Mouse (Mus musculus) adrenal gland, postnatal 25 days (tissue): ENCODE results near the gene Mertk. TPM values are rescaled to one million over a fixed set of nuclear protein-coding genes. Genes with fewer than 3 reads are reported as not detected.
"Not testable (repeated sequence)": the region's sequence is repeated elsewhere in the genome, so short reads cannot be mapped to it uniquely, and the experiment has no call there.

ENCODE experiments used
- DNase-seq: peaks from one replicate; pipeline ENCODE4 v3.0.0; 2021; ENCODE audit warnings: mixed read lengths
- long read RNA-seq: library from polyadenylated mRNA; stranded (forward); transcript quantifications from one replicate; pipeline ENCODE4 v2.0.0, GENCODE M21; 2021
- total RNA-seq: library from RNA; stranded (reverse); gene quantifications from 2 replicates; pipeline ENCODE4 v1.2.3, GENCODE M21; 2021

The Mertk gene
- 6.6 and 9.9 TPM in 2 replicates for total RNA-seq
- long read RNA-seq, full-length matches to known transcripts = 1 of 9 reads
- long read RNA-seq, partial matches to known transcripts = 5 of 9 reads
- long read RNA-seq, other reads (novel, unspliced or antisense) = 3 of 9 reads

DNA sequence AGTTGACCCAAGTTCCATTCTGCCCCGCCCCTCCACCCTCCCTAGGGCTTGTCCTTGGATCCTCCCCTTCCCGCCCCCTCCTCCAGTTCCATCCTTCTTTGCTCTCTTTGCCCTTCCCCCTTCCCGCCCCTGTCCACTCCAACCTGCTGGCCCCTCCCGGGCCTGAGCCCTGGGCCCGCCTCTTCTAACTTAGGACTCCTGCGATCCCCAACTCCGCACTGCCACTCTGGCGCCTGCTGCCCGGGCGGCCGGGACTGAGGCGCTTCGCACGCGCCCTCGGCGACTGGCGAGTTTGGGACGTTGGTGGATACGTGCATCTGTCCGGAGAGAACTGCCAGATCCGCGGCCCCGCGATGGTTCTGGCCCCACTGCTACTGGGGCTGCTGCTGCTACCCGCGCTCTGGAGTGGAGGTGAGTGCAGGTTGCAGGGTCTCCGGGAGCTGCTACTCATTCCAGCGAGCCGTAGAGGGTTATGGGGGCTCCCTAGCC is at the start of gene Mertk:
Mertk (plus strand) TSS at position 264 of the 489 bp plus-strand sequence.
- DNase-seq = peak; percentile 82

DNA sequence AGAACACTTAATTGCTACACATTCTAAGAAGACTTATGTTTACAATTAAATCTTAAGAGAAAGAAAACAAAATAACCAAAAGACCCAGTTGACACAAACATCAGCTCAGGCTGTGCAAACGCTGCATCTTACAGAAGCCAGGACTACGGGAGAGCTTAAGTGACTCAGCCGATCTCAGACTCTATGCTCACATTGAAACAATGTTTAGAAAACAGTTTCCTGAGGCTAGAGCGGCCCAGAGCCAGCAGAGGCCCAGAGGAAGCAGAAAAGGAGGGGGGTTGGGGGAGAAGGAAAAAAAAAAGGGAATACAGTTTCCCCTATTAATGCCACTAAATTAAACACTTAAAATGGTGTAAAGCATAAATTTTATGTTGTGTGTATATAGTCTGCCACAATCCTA is 18.1 kb upstream of the Mertk start:
- no peak for DNase-seq

DNA sequence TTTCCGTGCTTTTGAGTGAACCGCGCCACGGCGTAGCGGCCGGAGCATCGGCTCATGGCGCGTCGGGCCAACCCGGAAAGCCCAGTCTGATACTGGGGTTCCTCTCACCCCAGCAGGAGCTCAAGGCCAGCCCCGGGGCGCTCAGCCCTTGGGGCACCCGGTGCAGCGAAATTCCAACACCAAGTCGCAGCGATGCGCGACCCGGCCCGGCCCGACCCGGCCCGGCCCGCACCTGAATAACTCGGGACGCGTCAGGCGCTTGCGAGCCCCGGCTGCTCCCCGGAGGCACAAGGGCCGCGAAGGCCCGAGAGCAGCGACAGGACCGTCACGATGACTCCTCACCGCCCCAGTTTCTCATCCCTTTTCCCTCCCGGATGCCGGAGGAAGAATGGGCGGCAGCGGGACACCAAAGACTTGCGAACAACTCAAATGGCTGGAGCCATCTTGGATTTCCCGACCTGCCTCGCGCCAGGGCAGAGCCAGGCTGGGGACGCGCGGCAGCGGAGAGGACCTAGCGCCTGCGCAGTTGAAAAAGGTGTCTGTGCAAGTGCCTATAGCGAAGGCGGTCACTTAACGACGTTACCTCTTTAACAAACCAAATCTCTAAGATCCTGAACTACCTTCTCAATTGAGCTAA is 11.7 kb upstream of the Mertk start, which contains the start of gene Anapc1:
Anapc1 (minus strand) TSS at position 471 of the 637 bp plus-strand sequence.
- peak; percentile 92 for DNase-seq

DNA sequence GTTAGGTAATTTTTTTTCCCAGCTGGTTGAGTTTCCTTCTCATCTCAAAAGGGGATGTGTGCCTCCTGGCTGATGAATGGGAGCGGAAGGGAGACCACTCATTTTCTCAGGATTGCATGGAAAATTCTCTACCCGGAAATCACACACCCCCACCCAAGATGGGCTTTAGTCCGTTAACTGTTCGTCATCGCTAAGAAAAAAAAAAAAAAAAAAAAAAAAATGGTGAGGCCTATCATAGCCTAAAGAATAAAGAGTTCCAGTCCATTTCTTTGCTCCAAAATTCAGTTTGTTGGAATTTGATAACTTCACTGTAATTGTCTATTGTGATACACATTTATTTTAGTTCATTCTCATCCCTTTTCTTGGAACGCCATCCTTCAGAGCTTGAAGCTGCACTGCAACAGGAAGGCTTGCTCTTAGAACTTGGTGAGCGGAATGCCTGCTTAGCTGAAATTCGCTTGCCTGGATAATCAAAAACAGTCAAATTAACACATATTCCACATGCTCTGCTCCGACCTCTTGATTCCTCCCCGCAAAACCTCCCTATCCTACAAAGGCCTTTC is 11.1 kb upstream of the Mertk start:
- no peak for DNase-seq

DNA sequence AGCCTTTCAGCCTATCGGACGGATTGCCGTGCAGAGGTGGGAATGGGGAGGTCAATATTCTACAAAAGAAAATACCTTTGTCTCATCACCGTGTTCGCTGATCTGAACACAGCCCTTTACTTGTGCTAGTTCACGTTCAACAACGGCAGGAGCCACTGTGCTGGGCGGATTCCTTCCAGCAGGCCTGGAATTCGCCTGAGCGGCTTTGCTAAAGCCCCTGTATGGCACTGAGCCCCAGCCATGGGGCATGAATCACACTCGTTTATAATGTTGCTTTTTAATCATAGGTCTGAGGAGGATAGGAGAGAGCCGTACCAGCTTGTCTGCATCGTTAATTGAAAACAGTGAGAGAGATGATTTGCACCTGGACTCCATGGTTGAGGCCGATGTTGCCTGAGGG is 6.4 kb upstream of the Mertk start:
- DNase-seq = no peak

DNA sequence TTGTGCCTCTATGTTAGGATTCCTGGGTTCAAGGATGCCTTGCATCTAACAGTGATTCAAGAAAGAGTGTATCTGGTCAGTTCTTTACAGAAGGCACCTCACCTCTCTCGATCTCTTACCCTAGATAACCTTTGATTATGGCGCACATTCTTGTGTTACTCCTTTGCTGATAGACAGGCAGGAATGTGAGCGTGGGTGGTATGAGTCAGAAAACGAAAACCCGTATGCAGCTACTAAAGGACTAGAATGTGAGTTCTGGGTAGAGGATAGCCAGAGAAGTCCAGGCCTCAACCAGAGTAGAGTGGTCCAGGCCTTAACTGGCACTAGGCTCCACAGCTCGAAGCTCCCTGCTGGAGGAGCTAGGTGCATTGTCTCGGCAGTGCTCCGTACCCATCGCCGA is 6.0 kb upstream of the Mertk start:
- no peak for DNase-seq

- no peak for DNase-seq
Measured at GRCm38 (mm10) chr2:128693236-128693635, 5.5 kb upstream of the Mertk start.

DNA sequence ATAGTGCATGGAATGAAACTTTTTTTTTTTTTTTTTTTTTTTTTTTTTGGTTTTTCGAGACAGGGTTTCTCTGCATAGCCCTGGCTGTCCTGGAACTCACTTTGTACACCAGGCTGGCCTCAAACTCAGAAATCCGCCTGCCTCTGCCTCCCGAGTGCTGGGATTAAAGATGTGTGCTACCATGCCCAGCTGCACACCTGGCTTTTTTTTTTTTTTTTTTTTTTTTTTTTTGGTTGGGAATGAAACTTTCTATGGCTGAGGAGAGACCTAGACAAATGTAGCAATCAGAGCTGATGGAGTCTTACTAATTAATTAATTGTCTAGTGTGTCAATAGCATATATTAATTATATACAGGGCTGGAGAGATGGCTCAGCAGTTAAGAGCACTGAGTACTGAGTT is 4.9 kb upstream of the Mertk start:
- DNase-seq = not testable (repeated sequence)

GRCm38 (mm10) chr2:128694548-128694947 is 4.2 kb upstream of the Mertk start:
- DNase-seq = no peak

GRCm38 (mm10) chr2:128696426-128696825 is 2.3 kb upstream of the Mertk start:
- no peak for DNase-seq

DNA sequence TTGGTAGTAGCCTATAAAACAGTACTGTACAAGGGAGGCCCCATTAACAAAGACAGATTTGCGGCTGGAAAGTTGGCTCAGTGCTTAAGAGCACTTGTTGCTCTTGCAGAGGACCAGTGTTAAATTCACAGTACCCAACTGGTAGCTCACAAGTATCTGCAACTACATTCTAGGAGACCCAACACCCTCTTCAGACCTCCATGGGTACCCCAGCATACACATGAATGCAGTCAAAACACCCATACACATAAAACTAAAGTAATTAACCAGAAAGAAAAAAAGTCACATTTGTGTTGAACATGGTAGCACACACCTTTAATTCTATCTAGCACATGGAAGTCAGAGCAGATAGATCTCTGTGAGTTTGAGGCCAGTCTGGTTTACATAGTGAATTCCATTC is 1.7 kb upstream of the Mertk start:
- DNase-seq = no peak

DNA sequence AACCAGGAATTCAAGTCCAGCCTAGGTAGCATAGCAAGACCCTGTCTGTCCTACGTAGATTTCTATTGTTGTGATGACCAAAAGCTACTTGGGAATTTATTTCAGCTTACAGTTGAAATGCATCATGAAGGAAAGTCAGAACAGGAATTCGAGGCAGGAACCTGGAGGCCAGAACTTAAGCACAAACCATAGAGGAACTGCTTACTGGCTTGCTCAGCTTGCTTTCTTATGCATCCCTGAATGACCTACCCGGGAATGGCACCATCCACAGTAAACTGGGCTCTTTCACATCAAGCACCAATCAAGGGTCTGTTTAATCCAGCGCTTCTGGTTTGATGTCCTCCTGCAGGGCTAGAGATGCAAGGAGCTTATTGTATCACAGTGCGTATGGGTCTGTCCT is 1.2 kb upstream of the Mertk start:
- DNase-seq = no peak

DNA sequence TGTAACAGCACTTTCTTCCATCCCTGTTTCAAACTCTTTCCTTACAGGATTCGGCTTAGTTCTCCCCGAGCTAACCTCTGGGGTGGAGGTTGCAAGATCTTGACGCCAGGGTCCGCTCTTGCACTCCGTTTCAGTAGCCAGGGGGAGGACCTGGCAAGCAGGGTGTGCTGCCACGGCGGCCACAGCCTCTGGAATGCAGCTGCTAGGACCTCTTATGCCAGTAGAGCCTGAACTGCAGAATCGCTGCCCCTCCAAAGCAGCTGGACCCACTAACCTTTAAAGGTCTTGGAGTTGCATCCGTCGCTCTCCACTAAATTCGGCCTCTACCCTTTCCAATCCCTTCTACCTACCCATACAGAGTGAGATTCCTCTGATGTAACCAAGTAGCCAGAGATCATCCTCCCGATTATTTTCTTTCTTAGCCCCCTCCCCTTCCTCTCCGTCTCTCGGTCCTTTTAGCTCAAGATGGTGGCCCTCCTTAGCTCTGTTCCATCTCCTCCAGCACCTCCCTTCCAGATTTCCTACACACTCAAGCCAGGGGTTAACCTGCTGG is 540 bp upstream of the Mertk start:
- peak; percentile 83 for DNase-seq

DNA sequence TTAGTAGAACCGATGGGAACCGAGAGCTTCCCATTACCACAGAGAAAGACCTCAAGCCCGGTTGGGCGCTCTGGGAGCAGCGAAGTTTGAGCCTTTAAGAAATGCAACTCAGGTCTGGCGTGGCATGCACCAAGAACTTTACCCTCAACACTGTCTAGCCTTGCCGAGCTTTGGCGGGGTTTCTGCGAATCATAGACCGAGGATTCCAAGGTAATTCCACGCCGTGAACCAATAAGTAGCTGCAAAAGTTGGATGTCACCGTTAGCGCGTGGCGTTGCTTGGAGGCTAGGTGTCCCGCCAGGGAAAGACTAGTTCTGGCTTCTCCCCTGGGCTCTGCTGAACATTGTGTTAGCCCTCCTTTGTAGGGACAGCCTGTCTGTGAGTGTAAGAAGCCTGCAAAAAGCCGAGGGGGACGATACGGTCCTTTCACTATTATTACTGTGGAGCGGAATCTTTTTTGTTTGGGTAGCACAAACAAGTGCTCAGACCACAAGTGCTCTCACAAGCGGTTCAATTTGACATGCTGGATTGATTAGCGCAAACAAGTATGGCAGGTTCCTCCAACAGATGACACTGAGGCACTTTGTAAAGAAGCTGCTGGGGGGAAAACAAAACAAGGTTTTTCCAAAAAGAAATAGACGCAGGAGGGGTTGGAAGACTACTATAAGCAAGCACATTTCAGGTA is 587 bp downstream of the Mertk start:
- DNase-seq = peak; percentile 24

DNA sequence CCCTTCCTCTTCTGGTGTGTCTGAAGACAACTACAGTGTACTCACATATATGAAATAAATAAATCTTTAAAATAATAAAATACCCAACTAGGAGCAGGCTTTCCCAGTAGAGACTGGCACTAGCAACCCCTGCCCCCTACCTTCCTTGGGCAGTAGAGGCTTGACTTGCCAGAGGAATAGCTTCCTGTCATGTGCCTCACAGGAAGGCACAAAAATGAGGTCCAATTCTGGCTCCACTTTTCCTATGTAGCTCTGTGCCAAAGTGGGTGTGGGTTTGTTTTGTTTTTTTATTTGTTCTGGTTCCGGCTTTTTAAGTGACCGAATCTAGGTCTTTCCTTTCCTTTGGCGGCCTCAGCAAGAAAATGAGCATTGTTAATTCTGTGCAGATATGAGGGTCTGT is 5.7 kb downstream of the Mertk start:
- DNase-seq = no peak

- no peak for DNase-seq
Measured at GRCm38 (mm10) chr2:128709264-128709663, 10.5 kb downstream of the Mertk start.

- DNase-seq = no peak
Measured at GRCm38 (mm10) chr2:128710609-128711008, 11.9 kb downstream of the Mertk start.

- no peak for DNase-seq
Measured at GRCm38 (mm10) chr2:128712940-128713339, 14.2 kb downstream of the Mertk start.

DNA sequence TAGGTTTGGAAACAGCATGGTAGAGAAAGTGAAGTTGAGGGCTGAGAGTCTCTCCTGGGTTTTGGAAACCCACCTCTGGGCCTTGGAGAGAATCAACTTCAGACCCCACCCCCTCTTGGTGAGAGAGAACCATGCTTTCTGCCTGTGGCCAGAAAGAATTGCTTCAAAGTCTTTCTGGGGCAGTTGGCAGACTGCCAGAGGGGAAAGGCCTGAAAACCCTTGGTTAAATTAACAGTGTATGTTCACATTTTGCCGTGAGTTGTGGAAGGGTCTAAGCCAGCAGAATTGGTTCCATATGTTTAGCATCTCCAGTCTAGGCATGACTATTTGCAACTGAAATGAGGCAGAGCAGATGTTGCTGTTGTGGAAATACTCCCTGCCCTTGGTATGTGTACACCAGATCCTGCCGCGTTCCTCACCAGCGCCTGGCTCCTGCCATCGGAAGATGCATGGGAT is 14.8 kb downstream of the Mertk start:
- DNase-seq = peak; percentile 23

DNA sequence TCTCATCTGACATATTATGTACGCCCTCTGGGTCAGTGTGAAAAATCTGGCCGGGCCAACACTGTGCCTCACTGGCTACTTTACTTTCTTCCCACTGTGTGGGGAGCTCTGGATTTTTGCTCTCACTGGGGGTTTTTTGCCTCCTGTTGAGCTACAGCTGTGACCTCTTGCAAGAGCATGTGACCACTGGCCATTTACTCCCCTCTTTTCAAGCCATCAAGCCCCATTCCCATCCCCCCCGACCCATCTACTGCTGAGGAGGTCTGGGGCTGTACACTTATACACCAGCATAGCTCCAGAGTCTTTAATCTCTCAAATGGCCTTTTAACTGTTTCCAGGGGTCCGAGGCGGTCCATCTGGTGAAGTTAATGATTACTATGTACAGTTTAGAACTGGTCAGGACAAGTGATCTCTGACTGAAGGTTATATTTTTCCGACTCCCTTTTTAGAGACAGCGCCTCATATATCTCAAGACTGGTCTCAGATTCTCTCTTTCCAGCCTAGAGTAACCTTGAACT is 16.0 kb downstream of the Mertk start:
- no peak for DNase-seq

DNA sequence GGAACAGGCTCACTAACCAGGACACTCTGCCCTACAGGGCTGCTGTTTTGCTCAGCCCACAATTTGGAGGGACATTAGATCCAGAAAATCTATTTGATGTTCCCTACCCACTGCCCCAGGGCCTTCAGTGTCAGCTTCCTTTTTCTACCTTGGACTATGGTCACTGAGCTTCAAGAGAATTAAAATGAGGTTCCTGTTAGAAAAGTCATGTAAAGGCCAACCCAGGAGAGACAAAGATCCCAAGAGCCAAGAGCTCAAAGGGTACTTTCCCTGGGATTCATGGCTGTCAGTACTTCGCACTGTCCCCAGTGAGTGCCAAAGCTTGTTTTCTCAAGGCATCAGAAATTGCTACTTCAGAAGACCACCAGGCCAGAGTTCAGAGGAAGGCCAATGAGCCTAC is 17.2 kb downstream of the Mertk start:
- no peak for DNase-seq

DNA sequence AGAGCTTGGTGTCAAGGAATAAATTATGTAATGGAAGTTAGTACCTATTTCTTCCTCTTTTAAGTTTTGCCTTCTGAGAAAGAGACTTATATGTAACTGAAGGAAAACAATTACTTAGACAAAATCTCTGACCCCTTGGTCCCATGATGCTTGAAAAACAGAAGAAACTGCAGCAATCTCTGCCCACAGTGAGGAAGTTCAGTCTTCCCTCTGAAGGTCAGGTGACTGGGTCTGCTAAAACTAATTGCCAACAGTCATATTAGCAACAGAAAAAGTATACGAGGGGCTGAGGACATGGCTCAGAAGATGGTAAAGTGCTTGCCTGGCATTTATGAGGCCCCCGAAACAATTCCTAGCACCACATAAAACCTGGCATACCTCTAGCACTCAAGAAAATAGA is 20.6 kb downstream of the Mertk start:
- no peak for DNase-seq
